Mouse (Mus musculus) heart, adult 18-20 months (tissue): Measurements from ENCODE around the gene Gm32687. TPM values are rescaled to one million over a fixed set of nuclear protein-coding genes. Genes with fewer than 3 reads are reported as not detected.
"Not testable (repeated sequence)": the region's sequence is repeated elsewhere in the genome, so short reads cannot be mapped to it uniquely, and the experiment has no call there.

Source experiments
- DNase-seq, 2 experiments: peaks; one replicate each; pipeline ENCODE4 v3.0.0; 2021 to 2022; ENCODE audit warnings: mixed read lengths in 1 of 2
- long read RNA-seq, 2 experiments: library from polyadenylated mRNA; stranded (forward); transcript quantifications; one replicate each; pipeline ENCODE4 v2.0.0; 2021
- total RNA-seq, 2 experiments: library from RNA; stranded (reverse); gene quantifications; 2 replicates each; pipeline ENCODE4 v1.2.3; 2021

Gm32687 gene
- total RNA-seq: 1 to 10 TPM in 1 of 2 experiments, under 1 TPM in 1; 0.67 to 2.1 TPM
- long read RNA-seq, experiment 1: 0 reads
- long read RNA-seq, experiment 2, partial matches to known transcripts: 0 of 1 reads
- long read RNA-seq, experiment 2, other reads (novel, unspliced or antisense): 0 of 1 reads

DNA sequence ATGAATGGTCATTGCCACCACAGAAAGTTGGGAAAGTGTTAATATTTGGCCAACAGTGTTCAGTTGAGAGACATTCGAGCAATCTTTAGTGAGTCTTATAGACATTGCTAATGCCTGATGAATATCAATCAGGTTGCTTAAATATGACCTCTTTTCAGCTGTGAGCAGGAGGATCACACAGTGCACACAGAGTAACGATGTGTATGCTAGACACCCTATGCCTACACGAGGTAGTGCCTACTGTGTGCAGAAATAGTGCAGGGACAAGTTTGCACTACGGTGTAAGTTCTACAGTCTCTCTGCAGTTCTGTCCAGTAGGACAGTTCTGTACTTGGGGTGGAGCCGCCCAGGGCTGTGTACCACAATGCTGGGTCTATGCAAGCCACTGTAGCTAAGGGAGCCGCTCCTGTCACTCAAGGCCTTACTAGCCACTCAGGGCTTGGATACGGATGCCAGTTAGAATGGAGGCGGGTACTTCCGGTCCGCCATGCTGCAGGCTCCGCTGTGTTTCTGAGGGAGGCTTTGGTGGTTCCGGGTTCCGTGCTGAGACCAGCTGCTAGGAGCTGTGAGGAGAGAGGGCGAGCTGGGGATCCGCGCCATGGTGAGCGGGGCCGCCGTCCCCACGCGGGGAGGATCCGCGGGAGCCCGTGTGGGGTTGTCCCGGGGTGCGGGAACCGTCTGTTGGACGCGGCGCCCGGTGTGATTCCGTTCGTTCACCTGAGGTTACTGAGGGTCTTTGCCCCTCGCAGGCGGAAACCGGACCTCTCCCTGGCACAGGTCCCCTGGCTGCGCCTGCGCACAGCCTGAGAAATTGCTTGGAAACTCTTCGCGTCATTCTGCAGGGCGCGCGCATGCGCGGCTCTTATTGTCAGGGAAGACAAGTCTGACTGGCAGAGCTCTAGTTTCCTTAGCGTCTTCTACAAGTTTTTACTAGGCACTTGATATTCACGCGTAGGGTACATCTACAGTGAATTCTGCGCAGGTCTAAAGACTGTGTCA lies at the start of gene Gm32687:
Gene Gm32687, plus strand, starts transcription at position 526 of the 999 bp plus-strand sequence.
- DNase-seq: peak; percentile 1 to 5

DNA sequence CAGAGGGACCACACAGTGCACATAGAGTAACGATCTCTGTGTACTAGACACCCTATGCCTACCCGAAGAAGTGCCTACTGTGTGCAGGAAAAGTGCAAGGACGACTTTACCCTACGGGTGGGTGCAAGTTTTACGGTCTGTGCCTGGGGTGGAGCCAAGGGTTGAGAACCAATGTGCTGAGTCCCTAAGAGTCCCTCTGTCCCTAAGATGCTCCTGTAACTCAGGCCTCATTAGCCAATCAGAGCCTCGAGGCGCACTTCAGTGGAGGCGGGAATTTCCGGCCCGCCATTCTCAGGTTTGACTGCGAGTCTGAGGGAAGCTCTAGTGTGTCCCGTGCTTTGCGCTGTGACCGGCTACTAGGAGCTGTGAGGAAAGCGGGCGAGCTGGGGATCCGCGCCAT lies 17.5 kb upstream of the Gm32687 start:
- not testable (repeated sequence) for DNase-seq

DNA sequence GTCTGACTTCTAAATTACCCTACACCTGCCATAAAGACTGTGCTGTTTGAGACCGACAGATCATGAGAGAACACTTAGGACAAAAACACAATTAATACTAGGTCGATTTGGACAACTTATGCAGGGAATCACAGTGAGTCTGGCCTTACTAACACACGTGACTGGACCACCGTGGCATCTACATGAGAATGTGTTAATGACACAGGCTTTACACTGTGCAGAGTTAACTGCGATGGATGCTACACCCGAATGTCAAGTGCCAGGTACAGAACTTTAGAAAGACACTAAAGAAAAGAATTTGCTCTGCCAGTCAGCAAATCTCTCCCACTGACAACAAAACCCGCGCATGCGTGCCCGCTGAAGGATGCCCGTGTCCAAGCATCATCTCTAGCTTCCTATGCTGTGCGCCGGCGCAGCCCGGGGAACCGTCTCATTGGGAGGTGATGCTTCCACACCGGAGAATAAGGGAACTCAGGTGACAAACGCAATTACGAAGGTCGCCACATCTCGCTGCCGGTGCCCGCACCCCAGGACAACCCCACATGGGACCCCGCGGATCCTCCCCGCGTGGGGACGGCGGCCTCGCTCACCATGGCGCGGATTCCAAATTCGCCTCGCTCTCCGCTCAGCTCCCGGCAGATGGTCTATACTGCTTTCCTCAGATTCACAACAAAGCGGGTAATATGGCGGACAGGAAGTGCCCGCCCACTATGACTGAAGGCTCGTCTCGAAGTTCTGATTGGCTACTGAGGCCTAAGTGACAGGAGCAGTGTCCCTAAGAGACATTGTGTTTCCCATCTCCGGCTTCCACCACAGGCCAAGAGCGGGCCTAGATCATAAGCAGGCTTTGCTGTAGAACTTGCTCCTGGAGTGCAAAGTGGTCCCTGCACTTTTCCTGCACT lies 66.4 kb downstream of the Gm32687 start, which contains the start of gene Zfp781:
Gene Zfp781, minus strand, starts transcription at position 639 of the 902 bp plus-strand sequence.
- not testable (repeated sequence) for DNase-seq

Other genes starting within 250 kb of the Gm32687 start
- 1 to 10 TPM; 5.6 to 6.3 TPM for gene Sirt6, start 236.1 kb upstream of the Gm32687 start, total RNA-seq
- 10 to 100 TPM in 1 of 2 experiments, 1 to 10 TPM in 1; 7.5 to 10.3 TPM for gene Ankrd24, start 235.4 kb upstream of the Gm32687 start, total RNA-seq
- gene Gm10778, start 214.9 kb upstream of the Gm32687 start, total RNA-seq: 1 to 10 TPM; 1.9 to 2.0 TPM
- gene Zfp433, start 159.1 kb upstream of the Gm32687 start, total RNA-seq: 1 to 10 TPM; 3.3 to 4.6 TPM
- 1 to 10 TPM; 1.8 to 2.3 TPM for gene Gm3055, start 92.8 kb upstream of the Gm32687 start, total RNA-seq
- gene Gm4767, start 51.7 kb upstream of the Gm32687 start, total RNA-seq: 1 to 10 TPM in 1 of 2 experiments, under 1 TPM in 1; 0.87 to 1.0 TPM
- gene Zfp781, start 66.5 kb downstream of the Gm32687 start, total RNA-seq: 1 to 10 TPM in 1 of 2 experiments, under 1 TPM in 1; 0.74 to 1.0 TPM
- gene Zfp873, start 184.2 kb downstream of the Gm32687 start, total RNA-seq: 1 to 10 TPM; 4.6 to 4.8 TPM
- gene BC024063, start 219.4 kb downstream of the Gm32687 start, total RNA-seq: 1 to 10 TPM; 2.2 to 3.0 TPM